Mouse (Mus musculus) erythroblast, embryonic 14.5 days (primary cell): ENCODE measurements around the gene Islr2.

ENCODE experiments used
- GATA1 ChIP-seq: IDR thresholded peaks from 2 replicates; pipeline ENCODE4 v1.6.1; 2012; ENCODE audit warnings: low read length, inconsistent platforms, mixed read lengths
- TAL1 ChIP-seq: IDR thresholded peaks from 3 replicates; pipeline ENCODE4 v1.6.1; 2012; ENCODE audit warnings: low read length, inconsistent platforms, mixed read lengths

DNA sequence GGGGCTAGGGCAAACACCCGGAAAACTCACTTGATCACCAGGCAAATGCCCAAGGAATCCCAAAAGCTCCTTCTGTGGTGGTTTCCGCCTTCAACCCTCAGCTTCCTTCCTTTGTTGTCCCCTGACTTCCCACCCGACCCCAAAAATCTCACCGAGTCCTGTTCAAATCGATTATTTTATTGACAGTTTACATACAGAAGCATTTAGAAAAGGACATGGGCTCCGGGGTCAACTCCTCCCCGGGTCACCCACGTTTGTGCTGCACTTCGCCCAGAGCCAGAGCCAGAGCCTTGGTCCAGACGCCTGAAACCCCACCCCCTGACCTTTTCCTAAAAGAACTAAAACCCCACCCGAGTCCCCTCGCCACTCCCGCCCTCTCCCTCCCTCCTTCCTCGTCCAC, 8.0 kb downstream of the Islr2 start:
- TF ChIP-seq GATA1 = no peak
- no peak for TF ChIP-seq TAL1
